Mouse (Mus musculus): ENCODE measurements around the gene Ffar2.

Ffar2 gene

DNA sequence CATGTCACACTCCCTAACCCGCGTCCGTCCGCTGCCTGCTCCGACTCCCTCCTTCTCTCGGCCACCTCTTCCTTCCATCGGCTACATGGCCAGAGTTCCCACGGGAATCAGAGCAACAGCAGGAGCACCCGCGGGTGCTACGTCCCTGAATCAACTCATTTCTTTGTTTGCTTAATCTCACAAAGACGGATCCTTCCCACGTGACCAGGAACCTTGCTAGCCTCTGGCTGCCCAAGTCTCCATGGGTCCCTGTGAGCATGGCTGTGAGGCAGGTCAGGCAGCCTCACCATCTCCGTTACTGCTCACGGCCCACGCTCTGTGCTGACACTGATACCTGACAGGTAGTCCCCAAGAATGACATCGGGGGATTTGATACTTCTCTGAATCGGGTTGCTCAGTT is at the start of gene Ffar2:
Gene Ffar2, minus strand, starts transcription at position 101 of the 400 bp plus-strand sequence.
- POLR2A ChIA-PET, result interaction anchor here in 3 of 4 experiments (0.9 to 1.5 kb wide), 8 partner anchors 9 to 37 kb away, joined by 3 to 7 read pairs (median 4); no protein-coding TSS in a partner anchor
- CTCF ChIA-PET, result interaction anchor here in 3 of 4 experiments (0.7 to 3.4 kb wide), 12 partner anchors 13 to 1832 kb away, joined by 3 to 12 read pairs (median 4); no protein-coding TSS in a partner anchor

DNA sequence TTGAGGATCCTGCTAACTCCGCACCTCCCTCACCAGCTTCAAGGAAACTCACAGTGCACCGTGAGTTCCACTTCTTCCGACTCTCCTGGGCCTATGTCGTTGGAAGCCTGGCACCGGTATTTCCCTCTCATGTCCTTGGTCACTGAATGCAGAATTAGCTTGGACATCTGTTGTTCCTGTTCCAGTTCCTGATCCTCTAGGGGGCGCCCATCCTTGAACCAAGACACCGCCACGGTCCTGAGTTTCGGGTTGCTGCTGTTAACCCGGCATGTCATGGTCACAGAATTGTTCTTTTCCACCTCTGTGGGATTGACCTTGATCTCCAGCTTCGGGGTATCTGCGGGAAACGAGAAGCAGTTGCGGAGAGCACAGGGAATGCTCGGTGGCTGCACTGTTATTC is 49.5 kb upstream of the Ffar2 start:
- ChIA-PET POLR2A (interaction anchor here (0.5 to 2.7 kb wide), 20 partner anchors 10 to 194 kb away, joined by 3 to 16 read pairs (median 4); partner anchors contain the start of genes Ffar1 (in 2 of the 4), Usf2 (in 2 of the 4) and Ffar3 (in 1 of the 4)), CTCF (interaction anchor here (0.6 to 3.0 kb wide), 53 partner anchors 9 to 1856 kb away, joined by 3 to 39 read pairs (median 4); partner anchors contain the start of genes Ffar1 (in 3 of the 4), Fam187b (in 2 of the 4), Lsr (in 2 of the 4) and Ffar2 (in 1 of the 4))

DNA sequence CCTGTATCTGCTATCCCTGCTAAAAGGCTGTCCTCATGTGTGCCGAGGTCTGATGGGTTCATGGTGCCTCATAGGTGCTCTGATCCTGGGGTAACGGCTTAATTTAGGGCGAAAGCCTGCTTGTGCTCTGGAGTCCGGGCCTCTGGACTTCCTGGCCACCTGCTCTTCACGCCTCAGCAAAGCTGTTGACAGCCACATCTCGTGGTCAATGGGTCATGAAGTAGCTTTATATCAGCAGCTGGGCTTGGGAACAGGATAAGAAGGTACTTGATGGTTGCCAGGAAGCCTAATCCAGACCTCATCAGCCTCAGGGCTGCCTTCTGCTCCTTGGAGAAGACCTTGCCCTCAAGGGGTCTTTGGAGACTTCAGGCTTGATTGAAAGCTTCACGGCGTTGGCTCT is 39.8 kb upstream of the Ffar2 start:
- POLR2A ChIA-PET, result interaction anchor here in 2 of 4 experiments (0.6 to 0.9 kb wide), 2 partner anchors 16 to 73 kb away, joined by 4 to 8 read pairs; no protein-coding TSS in a partner anchor
- CTCF ChIA-PET, result interaction anchor here (0.7 to 6.7 kb wide), 6 partner anchors 10 to 296 kb away, joined by 3 to 202 read pairs (median 4); partner anchors contain the start of genes Fam187b (in 1 of the 4) and Lsr (in 1 of the 4)

DNA sequence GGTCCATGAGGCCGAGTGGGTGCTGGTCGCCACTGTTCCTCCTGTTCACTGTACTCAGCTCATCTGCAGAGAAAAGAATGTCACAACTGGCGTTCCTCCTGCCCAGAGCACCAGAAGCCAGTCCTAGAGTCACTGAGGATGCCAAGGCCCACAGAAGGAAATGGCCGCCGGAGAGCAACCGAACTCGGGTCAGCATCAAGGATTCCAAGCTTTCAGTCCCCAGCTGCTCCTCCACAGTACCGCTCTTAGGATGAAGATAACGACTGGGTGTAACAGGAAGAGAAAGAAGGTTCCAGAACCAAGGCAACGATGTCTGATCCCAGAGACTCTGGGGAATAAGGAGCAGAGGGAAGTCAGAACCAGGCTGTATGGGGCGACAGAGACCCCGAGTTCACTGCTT is 37.9 kb upstream of the Ffar2 start, which contains the start of gene Ffar1:
Gene Ffar1, minus strand, starts transcription at position 101 of the 400 bp plus-strand sequence.
- ChIA-PET POLR2A (interaction anchor here in 2 of 4 experiments (0.6 to 2.7 kb wide), 11 partner anchors 9 to 176 kb away, joined by 3 to 9 read pairs (median 3); no protein-coding TSS in a partner anchor), CTCF (interaction anchor here (0.5 to 6.7 kb wide), 15 partner anchors 8 to 623 kb away, joined by 3 to 202 read pairs (median 6); partner anchors contain the start of genes Fam187b (in 1 of the 4), Haus5 (in 1 of the 4) and Lsr (in 1 of the 4))

DNA sequence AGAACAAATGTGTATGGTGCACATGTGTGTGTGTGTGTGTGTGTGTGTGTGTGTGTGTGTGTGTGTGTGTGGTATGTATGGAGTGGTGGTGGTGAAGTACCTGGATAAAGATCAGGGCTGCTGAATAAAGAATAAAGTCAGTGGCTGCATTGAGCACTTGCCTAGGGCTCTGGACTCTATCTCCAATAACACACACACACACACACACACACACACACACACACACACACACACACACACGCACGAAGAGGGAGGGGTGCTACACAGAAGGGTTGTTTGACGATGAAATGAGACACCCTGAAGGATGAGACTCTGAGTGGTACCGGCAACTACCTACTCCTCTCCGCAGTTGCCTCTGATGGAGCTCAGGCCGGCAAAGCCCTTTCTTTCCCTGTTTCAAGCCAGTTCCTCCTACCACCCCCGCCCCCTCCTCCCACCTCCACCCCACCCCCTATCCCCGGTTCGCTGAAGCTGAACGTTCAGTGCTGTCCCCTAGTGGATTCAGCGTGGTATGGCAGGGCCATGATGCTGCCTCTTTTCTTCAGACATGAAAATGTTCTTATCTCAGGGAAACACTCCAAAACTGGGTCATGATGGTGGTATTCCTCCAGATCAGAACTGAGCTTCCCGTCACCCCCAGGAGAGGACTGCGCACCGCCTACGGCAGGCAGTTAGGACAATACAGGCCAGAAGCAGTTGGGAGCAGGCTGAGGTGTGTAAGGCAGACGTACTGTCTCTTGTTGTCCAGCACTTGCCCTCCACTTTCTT is 36.2 kb upstream of the Ffar2 start:
- ChIA-PET CTCF (interaction anchor here (0.5 to 6.7 kb wide), 76 partner anchors 8 to 1455 kb away, joined by 3 to 202 read pairs (median 4); partner anchors contain the start of genes Cd22 (in 1 of the 4), Etv2 (in 1 of the 4), Fam187b (in 1 of the 4) and Ffar2 (in 1 of the 4)), POLR2A (interaction anchor here (0.5 to 3.1 kb wide), 40 partner anchors 9 to 411 kb away, joined by 3 to 20 read pairs (median 4); partner anchors contain the start of genes Fam187b (in 2 of the 4), Lsr (in 2 of the 4), Ffar2 (in 1 of the 4) and Usf2 (in 1 of the 4))

DNA sequence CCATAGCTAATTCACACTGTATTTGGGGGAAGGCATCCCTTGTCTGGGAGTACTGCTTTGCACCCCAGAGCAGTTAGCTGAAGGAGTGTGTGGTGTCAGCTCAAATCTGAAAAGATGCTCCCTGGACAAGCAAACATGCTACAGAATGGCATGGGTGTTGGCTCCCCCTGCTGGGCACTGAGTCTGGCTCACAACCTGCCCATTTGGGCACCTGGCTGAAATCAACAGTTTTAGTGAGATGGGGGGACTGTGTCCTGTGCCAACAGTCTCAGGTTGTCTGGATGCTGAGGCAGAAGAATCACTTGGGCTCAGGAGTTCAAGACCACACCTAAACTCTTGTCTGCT is 35.7 kb upstream of the Ffar2 start:
- POLR2A ChIA-PET, result interaction anchor here (0.5 to 3.1 kb wide), 39 partner anchors 8 to 247 kb away, joined by 3 to 20 read pairs (median 5); partner anchors contain the start of genes Fam187b (in 2 of the 4), Lsr (in 2 of the 4) and Upk1a (in 1 of the 4)
- CTCF ChIA-PET, result interaction anchor here (0.6 to 6.7 kb wide), 72 partner anchors 9 to 814 kb away, joined by 3 to 202 read pairs (median 4); partner anchors contain the start of genes Cd22 (in 1 of the 4), Cox7a1 (in 1 of the 4), Etv2 (in 1 of the 4) and Fam187b (in 1 of the 4)

DNA sequence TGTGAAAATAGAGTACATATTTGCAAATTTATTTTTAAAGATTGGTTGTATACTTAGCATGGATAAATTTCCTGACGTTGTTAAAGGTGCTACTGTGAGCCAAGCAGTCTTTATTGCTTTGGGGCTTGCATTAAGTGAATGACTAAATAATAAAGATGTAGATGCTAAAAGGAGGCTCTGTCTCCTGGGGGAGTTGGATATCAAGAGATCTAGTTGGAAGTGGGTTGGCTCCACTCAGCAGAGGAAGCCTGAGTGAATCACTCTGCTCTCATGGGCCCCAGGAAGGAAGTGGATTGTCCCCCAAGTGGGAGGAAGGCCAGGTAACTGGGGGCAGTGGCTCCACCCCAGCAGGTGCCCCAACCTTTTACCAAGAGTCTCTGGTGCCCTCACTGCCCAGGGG is 34.2 kb upstream of the Ffar2 start:
- ChIA-PET CTCF (interaction anchor here in 2 of 4 experiments (4.4 to 6.7 kb wide), 3 partner anchors 46 to 52 kb away, joined by 75 to 202 read pairs (median 115); no protein-coding TSS in a partner anchor), POLR2A (interaction anchor here in 2 of 4 experiments (2.4 to 3.1 kb wide), 2 partner anchors 47 to 116 kb away, joined by 8 to 14 read pairs; partner anchors contain the start of genes Fam187b (in 1 of the 2) and Lsr (in 1 of the 2))

DNA sequence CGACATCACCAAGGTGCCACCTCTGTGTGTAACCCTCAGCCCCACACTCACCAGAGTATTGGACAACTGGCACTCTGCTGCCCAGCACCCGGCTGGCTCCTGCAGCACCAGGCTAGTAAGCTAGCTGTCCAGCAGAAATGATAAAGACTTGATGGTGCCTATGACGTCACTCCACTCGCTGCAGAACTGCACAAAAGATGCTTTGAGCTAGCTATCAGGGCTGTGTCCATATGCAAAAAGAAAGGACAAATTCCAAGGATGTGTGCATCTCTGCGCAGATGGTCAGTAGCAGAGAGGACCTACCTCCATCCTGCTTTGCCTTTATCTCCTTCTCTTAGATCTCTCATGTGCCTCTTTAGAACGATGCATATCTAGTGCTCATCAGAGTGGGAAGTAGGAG is 32.5 kb upstream of the Ffar2 start, which contains the start of gene Ffar3:
Gene Ffar3, minus strand, starts transcription at position 101 of the 400 bp plus-strand sequence.
- POLR2A ChIA-PET, result interaction anchor here (0.8 to 2.7 kb wide), 11 partner anchors 9 to 58 kb away, joined by 3 to 10 read pairs (median 3); no protein-coding TSS in a partner anchor
- CTCF ChIA-PET, result interaction anchor here in 3 of 4 experiments (0.7 to 3.3 kb wide), 9 partner anchors 17 to 118 kb away, joined by 3 to 21 read pairs (median 4); partner anchors contain the start of gene Fam187b (in 1 of the 3)

DNA sequence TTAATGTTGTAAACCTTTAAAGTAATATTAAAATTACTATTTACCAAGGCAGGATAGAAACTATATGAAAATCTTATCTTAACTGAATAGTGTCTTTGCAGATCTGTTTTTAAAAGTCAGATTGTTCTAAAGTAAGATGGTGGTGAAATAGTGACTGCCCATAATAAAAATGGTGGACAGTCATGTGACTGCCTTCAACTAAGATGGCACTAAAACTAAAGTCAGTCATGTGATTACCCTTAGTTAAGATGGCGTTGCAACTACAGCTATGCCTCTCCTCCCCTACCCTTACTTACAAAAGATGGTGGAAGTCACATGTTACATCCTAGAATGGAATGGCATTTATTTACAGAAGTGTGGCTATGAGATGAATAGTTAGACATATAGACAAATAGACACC is 27.8 kb upstream of the Ffar2 start:
- POLR2A ChIA-PET, result interaction anchor here (1.1 to 2.3 kb wide), 9 partner anchors 9 to 105 kb away, joined by 3 to 9 read pairs (median 4); partner anchors contain the start of gene Usf2 (in 1 of the 4)
- CTCF ChIA-PET, result interaction anchor here in 2 of 4 experiments (1.3 to 1.4 kb wide), 2 partner anchors 9 to 41 kb away, joined by 3 to 5 read pairs; no protein-coding TSS in a partner anchor

DNA sequence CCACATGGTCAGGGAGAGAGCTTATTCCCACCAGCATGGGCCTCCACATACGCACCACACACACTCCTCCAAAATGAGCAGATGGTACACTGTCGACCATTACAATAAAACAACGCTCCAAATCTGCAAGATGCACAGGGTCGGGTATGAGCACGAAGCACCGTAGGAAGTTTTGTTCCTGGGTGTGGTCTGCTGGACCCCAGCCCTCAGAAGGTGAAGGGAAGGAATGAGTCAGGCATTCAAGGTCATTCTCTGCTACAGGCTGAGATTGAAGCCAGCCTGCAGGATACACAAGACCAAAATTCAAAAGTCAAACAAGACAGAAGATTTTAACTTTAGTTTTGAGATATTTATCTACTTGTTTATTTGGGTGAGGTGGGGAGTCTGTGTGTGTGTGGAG is 24.4 kb upstream of the Ffar2 start:
- ChIA-PET POLR2A (interaction anchor here in 3 of 4 experiments (0.5 to 1.8 kb wide), 13 partner anchors 8 to 441 kb away, joined by 3 to 8 read pairs (median 4); partner anchors contain the start of genes Ffar3 (in 2 of the 3) and Ffar2 (in 1 of the 3)), CTCF (interaction anchor here in 3 of 4 experiments (0.5 to 2.1 kb wide), 4 partner anchors 11 to 250 kb away, joined by 3 to 11 read pairs (median 6); no protein-coding TSS in a partner anchor)

DNA sequence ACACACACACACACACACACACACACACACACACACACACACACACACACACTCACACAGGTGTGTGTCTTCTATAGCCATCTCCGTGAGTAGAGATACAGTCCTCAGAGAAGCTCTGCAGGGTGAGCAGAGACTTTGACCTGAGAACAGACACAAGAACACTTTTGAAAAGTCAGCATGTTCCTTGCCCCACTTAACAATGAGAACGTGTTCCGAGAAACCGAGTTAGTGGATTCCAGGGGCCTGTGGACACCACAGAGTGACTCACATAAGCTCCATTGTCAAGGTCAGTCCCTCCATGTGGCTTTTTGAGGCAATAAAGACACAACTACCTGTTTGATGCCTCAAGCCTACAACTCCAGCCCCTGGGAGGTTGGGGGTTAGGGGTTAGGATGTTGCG is 23.8 kb upstream of the Ffar2 start:
- CTCF ChIA-PET, result interaction anchor here in 2 of 4 experiments (1.0 to 2.1 kb wide), 2 partner anchors 12 to 13 kb away, joined by 3 to 9 read pairs; no protein-coding TSS in a partner anchor
- POLR2A ChIA-PET, result interaction anchor here (0.5 to 1.8 kb wide), 12 partner anchors 8 to 440 kb away, joined by 3 to 8 read pairs (median 4); partner anchors contain the start of gene Ffar3 (in 2 of the 4)

DNA sequence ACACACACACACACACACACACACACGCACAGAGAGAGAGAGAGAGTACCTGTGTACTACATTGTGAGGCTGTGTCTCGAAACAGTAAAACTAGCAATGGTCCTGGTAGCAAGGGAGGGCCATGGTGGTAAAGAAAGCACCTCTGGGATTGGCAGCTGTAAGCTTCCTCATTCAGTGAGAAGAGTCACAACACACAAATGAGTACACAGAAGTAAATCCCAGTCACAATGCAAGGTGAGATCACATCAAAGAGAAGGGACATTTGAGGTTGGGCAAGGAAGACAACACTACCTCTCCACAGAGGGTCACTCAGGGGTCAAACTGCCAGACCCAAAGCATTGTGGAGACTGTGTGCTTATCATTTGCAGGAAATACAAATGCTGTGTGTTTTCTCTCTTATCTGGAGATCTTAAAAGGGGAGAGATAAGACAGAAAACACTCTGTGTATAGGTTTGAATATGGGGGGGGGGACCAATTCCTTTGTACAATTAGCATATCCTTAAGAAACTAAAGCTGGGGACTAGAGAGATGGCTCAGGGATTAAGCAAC is 23.0 kb upstream of the Ffar2 start:
- CTCF ChIA-PET, result interaction anchor here in 1 of 4 experiments (2.1 kb wide), 1 partner anchor 13 kb away, joined by 9 read pairs; no protein-coding TSS in a partner anchor
- POLR2A ChIA-PET, result interaction anchor here (0.6 to 1.8 kb wide), 7 partner anchors 9 to 17 kb away, joined by 3 to 8 read pairs (median 3); partner anchors contain the start of gene Ffar3 (in 2 of the 4)

DNA sequence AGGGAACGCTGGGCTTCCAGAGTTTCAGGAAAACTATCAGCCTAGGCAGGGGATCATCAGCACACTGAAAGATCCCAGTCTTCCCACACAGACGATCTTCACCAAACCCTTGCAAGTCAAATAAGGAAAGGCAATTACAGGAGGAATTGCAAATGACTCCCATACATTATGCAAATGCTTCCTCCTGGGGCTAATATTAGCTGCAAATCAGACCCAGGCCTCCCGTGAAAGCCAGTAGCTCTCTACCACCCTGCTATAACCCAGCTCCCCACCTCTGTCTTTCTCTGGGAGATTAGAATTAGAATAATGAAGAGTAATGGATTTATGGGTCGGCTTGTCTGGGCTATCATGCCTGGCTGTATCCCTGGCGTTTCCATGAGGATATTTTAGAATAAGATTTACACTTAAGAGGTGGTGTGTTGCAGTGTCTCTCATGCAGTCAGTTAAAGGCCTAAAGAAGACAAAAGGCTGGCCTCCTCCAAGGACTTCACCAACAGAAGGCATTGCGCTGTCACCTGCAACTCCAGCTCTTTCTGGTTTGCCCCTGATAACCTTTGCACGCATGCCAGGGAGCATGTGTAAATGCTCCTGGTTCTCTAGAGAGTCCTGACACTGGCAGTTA is 21.2 kb upstream of the Ffar2 start:
- ChIA-PET POLR2A (interaction anchor here (0.6 to 2.2 kb wide), 25 partner anchors 9 to 193 kb away, joined by 3 to 14 read pairs (median 4); partner anchors contain the start of genes Ffar3 (in 1 of the 4) and Usf2 (in 1 of the 4)), CTCF (interaction anchor here in 3 of 4 experiments (0.7 to 2.0 kb wide), 11 partner anchors 9 to 214 kb away, joined by 3 to 9 read pairs (median 4); partner anchors contain the start of genes Ffar2 (in 1 of the 3) and Lgi4 (in 1 of the 3))

DNA sequence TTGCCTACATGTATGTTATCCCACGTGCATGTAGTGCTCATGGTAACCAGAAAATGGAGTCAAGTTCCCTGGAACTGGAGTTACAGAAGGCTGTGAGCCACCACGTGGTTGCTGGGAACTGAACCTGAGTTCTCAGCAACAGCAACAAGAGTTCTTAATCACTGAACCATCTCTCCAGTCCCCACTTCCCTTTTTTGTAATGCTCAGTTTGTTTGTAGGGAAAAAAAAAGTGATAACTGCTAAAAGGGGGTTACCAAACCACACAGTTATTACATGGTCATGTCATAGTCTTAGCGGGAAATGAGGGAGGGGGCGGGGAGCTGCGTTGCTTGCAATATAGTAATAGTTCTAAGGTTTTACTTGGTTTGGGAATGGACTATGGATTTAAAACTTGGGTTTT is 18.5 kb upstream of the Ffar2 start:
- POLR2A ChIA-PET, result interaction anchor here in 1 of 4 experiments (0.7 to 1.6 kb wide), 5 partner anchors 9 to 22 kb away, joined by 3 to 7 read pairs (median 3); no protein-coding TSS in a partner anchor
- CTCF ChIA-PET, result interaction anchor here in 2 of 4 experiments (0.7 to 1.3 kb wide), 4 partner anchors 10 to 36 kb away, joined by 3 to 5 read pairs (median 4); no protein-coding TSS in a partner anchor

DNA sequence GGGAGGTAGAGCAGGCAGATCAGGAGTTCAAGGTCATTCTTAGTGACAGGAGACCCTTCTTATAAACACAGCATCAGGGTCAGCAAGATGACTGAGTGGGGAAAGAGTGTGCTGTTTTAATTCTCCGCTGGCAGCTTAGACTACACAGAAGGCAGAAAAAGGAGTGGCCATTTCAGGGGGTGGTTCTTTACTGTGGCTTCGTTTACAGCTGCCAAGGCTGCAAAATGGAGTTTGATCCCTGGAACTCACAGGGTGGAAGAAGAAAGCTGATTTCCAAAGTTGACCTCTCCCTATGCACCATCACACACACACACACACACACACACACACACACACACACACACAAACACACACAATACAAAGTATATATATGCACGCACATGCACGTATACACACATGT is 17.8 kb upstream of the Ffar2 start:
- ChIA-PET POLR2A (interaction anchor here in 3 of 4 experiments (0.7 to 1.6 kb wide), 3 partner anchors 14 to 124 kb away, joined by 3 to 4 read pairs (median 3); no protein-coding TSS in a partner anchor), CTCF (no interaction called here)

DNA sequence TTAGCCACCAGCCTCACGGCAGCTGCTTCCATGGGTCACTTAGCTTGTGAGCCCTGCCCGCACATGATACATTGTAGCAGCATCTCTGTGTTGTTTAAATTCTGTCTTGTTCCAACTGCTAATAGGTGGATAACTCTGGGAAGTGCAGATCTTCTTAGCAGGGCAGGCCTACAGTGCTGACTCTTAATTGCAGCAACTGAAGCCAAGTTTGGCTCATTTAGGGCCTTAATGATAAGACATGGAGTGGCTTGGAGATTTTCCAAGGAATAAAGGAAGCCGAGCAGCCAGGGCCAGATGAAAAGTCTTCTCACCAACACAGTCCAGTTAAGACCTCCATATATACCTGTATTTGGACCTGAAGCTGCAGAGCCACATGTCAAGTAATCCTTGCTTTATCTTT is 16.7 kb upstream of the Ffar2 start:
- POLR2A ChIA-PET, result interaction anchor here in 1 of 4 experiments (1.6 kb wide), 1 partner anchor 29 kb away, joined by 4 read pairs; no protein-coding TSS in a partner anchor

More for the DNA sequence above, 16.7 kb upstream of the Ffar2 start:
- CTCF ChIA-PET, result interaction anchor here in 2 of 4 experiments (0.6 kb wide), 2 partner anchors 74 to 163 kb away, joined by 4 to 11 read pairs; no protein-coding TSS in a partner anchor
